Mouse (Mus musculus) left cerebral cortex, postnatal 25 days (tissue): ENCODE measurements around the gene Acly. TPM values are rescaled to one million over a fixed set of nuclear protein-coding genes. Genes with fewer than 3 reads are reported as not detected.

Source experiments
- DNase-seq, 2 experiments: peaks; one replicate each; pipeline ENCODE4 v3.0.0; 2022; ENCODE audit warnings: low spot score in 2 of 2, mixed read lengths in 1 of 2
- intact Hi-C: fragments of 180-260 bp; cut with DNase I; formaldehyde crosslinking; loops from one replicate; pipeline ENCODE4 v1.15.1; 2025
- microRNA-seq, 2 experiments: library from miRNA; unstranded; fragments of <30 nt; microRNA quantifications; one replicate each; pipeline ENCODE4 v1.2.0; 2022
- total RNA-seq, 2 experiments: library from RNA; stranded (reverse); gene quantifications; 2 replicates each; pipeline ENCODE4 v1.2.3; 2021

Acly gene
- total RNA-seq, 2 experiments from 2014 or later: 114 to 124 TPM

DNA sequence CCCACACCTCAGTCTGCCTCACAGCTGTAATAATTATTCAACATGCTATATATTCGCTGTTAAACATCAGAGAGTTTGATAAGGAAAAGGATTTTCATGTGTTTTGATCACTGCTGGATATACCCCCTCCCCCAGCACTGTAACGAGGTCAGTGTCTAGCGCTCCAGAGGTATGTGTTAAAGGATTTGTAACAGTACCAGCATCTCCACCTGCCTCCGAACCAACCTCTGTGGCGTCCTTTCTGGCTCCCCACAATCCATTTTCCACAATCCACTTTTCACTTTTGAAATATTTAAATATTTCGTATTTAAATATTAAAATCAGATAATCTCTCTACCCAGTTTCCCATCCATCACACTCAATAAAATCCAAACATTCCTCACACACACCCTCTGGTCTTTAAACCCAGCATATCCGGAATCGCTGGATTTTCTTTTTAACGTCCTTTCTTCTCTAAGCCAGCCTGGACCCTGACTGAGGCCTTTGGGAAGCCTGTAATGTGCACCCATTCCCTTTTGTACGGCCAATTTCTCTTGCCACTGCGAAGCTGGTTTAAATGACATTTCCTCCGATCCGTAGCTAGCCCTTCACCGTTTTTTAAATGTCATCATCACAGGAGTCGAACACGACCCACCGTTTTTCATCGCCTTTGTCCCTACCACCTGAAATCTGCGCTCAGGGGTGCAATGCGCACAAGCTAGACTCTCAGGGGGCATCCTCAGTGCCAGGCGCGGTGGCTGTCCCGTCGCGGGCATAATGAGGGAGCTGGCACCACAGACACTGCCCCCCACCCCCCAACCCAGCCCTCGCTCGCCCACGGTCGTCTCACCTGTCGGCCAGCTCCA lies 56.2 kb downstream of the Acly start:
- intact Hi-C loops: loop anchor here (2.0 kb wide), 2 partner anchors 45 to 109 kb away; no protein-coding TSS in a partner anchor
- DNase-seq: peak in 1 of 2 experiments; percentile 9

DNA sequence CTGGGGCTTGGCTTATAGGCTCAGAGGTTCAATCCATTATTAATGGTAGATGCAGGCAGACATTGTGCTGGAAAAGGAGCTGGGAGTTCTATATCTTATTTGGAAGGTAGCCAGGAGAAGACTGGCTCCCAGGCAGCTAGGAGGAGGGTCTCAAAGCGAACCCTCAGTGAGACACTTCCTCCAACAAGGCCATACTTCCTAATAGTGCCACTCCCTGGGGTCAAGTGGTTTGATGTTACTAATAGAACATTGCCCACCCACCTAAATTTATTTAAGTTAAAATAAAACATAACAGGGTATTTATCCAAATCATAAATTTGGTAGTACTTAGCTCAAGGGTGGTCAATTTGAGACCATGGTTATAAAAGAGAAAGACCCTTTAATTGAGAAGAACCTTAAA lies 62.0 kb downstream of the Acly start:
- DNase-seq: no peak
- intact Hi-C loops: no loop called here

DNA sequence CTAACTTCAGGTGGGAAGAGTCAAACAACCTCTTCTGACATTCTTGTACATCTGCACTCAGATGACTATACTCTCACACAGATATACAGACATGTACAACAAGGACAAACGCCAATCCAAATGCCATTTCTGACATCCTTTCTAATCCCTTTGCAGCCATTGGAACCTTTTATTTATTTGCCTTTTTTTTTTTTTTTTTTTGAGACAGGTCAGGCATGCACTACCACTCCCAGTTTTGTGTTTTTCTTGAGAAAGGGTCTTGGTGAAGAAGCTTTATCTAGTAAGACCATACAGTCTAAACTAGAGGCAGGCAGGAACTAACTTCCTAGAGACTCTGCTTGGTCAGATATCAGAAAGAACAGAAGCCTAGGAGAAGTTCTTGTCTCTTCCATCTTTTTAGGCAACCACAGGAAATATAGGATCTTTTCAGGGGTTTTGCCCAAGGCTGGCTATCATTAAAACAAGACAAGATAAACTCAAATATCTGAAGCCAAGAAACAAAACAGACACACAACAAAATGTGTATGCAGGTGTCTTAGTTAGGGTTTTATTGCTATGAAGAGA lies 62.5 kb downstream of the Acly start:
- DNase-seq: no peak
- intact Hi-C loops: no loop called here

DNA sequence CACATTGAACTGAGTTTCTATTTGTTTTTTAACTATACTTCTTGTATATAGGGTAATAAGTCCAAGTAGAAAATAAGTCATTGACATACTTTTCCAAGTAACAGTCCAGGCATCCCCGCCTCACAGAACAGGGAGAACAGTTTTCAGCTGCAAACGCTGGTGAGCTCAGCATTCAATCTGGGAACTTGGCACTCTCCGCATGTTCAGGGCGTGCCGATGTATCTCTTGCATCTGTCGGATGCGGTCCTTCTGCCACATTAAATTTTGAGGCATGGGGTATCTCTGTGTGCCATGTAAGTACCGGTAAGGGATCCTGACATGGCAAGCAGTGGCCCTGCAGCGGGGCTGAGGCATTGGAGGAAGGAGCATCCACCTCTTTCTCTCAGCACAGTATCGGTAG lies 65.1 kb downstream of the Acly start:
- intact Hi-C loops: no loop called here
- peak in 1 of 2 experiments; percentile 52 for DNase-seq

DNA sequence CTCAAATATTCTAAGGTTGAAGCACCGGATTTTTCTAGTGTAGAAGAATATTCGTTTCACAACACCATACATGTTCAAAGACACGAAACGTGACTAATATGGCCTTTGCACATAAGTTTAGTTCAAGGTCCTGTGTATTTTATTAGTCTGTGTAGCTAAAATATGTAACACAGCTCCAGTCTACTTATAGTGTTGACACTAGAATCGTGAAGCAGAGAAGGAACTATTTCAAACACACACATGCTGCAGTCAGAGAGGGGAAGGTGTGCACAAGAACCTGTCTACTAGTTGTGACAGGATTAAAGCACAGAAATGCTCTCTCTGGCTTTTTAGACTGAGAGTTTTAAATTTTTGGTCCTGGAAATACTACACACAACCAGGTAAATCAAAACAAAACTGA lies 70.1 kb downstream of the Acly start:
- intact Hi-C loops: no loop called here
- DNase-seq: no peak

DNA sequence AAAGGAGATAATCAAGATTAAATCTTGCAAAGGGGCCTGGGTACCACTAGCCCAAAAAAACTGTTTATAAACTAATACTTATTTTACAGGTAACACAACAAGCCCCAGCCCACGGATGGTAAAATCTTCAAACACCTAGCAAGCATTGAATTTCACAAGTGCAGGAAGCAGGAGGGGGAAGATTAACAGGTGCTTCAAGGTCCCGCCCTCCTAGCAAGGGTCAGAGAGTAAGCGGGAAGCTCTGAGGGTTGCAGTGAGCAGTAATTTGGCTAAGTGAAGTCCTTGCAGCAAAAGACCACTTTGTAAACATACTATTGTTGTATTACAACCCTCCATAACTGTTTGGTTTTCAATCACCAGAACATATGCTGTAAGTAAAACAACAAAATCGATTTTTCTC lies 70.6 kb downstream of the Acly start:
- intact Hi-C loops: no loop called here
- no peak for DNase-seq

DNA sequence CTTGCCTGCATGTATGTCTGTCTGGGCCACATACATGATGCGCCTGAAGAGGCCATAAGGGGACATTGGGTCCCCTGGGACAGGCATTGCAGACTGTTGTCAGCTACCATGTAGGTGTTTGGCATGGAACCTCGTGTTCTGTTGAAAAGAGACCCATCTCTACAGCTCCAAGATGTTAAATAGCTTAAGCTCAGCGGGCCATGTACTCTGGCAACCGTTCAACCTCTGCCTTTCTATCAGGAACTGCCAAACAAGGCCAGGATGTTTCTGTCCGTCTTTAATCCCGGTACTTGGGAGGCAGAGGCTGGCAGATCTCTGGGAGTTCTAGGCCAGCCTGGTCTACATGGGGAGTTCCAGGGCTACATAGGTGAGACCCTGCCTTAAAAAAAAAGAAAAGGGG lies 85.2 kb downstream of the Acly start:
- DNase-seq: no peak
- intact Hi-C loops: no loop called here

DNA sequence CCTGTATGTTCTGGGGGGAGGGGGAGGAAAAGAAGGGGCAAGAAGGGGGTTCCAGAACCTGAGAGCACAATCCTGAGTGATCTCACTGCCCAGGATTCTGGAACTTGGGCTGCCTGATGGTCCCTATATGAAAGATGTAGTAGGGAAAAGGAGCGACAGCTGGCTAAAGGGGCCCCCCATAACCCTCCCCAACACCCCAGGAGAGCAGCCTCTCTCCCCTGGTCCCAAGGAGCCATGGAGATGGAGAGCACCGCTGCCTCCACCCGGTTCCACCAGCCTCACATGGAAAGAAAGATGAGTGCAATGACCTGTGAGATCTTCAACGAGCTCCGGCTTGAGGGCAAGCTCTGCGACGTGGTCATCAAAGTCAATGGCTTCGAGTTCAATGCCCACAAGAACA lies 86.0 kb downstream of the Acly start, which contains the start of the genes Nt5c3b and Klhl10:
Gene Nt5c3b (minus strand): TSS at position 12 of the 400 bp plus-strand sequence.
Gene Klhl10 (plus strand): TSS at position 121 of the 400 bp plus-strand sequence.
- DNase-seq: no peak
- intact Hi-C loops: no loop called here

DNA sequence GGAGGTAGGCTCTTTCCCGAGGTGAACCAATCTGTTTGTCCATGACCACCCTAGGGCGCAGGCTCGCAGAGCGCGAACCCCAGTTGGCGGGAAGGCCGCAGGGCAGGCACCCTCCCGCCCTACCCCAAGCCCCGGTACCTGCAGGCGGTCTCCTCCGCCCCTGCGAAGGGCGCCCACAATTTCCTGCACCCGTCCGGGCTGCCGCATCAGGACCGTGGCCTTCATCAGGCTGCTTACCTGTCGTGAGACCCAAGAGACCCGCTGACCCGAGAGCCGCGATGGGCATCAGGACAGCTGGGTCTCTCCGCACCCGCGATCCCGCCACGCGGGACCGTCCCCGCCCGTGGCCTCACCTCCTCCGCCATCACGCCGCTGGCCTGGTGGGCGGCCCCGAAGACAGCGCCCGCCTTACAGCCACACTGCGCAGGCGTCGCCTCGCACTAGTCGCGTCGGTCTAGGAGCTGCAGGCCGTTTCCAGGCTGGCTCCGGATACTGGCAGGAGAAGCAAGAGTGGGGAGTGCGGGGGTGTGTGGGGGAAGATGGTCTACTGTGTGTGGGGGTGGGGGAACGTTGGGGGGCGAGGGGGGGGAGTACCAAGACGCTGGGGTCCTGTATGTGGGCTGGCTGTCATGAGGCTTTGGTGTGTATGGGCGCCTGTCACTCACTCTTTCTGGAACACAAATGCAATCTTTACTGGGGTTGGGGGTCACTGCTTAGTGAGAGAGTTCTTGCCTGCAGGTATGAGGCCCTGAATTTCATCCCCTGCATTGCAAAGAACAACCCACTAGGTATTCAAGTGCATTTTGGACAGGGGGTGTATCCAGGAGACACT lies 86.9 kb downstream of the Acly start:
- peak; percentile 85 to 87 for DNase-seq
- intact Hi-C loops: no loop called here

DNA sequence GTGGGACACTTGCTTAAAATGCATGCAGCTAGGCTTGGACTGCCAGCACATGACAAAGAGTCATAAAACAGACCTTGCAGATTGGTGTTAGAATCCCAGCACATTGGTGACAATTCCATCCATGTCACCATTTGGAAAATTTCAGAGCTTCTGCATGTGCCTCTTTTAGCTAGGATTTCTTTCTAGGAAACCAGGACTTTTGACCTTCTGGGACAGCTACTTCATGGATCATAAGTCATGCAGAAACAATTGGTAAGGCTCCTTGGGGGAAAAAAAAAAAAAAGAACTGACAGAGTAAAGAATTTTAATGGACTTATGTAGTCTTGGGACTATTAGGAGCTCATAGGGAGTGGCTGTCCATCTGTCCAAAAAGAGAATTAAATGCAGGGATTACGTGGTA lies 89.9 kb downstream of the Acly start:
- intact Hi-C loops: no loop called here
- DNase-seq: no peak

DNA sequence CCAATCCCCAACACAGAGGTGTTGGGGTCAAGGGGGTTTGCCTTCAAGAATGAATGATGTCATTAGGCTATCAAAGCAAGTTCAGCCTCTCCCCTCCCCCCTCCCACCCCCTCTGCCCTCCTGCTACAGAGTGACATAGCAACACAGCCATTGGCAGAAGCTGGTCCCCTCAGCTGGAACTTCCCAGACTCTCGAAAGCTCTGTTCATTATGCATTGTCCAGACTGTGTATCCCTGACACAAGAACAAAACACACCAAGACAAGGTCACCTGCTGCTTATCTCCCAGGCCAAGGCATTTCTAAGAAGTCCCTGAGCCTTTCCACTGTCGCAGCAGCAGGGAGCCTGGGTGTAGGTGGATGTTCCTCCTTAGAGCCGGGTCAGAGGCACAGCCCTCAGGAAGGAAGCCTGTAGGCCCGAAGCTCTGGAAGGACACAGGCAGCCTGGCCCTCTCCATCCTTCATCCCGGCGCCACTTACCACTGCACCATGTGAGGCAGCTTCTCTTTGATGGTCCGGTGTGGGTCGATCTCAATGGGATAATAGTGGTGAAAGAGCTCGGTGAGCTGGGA lies 92.0 kb downstream of the Acly start:
- intact Hi-C loops: no loop called here
- DNase-seq: no peak

DNA sequence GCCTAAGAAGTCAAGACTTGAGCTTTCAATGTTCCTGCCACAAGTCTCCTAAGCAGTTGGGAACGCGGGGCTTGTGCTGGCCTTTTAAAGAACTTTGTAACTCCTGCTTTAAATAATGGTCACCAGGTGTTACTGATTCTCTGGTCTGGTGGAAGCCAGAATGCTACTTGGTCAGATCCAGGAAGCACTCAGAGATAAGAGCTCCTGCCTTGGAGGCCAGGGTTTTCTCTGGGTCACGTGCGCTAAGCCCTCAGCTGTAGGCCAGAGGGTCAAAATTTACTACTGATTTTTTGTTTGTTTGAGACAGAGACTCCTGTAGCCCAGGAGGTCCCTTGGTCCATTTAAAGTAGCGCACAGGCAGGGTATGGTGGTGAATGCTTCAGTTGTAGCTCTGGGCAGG lies 95.8 kb downstream of the Acly start:
- intact Hi-C loops: no loop called here
- DNase-seq: no peak

DNA sequence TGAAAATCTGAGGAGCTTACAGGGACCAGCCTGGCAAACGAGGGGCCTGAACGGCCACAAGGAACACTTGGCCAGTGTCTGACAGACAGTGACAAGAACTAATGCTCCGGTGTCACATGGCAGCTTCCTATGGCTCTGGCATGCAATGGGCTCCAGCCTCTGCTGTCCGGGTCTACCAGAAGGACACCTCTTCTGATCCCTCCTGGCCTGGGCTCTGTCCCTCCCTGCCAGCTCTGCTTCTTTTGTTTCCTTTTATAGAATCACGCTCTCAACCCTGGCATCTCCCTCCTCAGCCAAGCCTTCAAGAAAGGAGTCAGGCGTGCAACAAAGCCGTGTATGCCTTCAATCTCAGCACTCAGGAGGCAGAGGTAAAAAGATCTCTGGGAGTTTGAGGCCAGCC lies 97.7 kb downstream of the Acly start:
- DNase-seq: no peak
- intact Hi-C loops: no loop called here

DNA sequence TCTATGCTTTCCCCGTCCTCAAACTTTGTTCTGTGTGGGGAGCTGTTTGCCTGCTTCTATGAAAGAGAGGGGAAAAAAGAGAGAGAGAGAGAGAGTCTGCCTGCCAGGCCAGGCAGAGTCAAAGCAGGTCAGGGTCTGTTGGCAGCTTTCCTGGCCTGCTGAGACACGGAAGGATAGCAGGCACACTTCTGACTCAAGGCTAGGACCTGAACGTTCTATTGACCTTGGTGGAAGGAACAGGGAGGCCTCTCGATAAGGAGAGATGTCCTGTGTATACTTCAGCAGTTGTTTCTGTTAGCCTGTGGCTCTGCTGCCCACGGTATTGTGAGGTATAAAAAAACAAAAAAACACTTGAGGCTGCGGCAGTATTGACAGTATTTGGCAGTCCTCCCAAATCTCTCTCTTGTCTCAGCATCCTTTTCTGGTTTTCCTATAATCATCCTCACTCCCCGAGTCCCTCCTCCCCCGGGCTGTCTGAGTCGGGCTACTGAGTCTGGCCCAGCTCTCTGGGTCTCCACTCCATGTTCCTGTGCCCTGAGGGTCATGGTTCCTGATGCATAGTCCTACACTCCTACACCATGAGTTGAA lies 99.1 kb downstream of the Acly start:
- DNase-seq: no peak
- intact Hi-C loops: no loop called here

DNA sequence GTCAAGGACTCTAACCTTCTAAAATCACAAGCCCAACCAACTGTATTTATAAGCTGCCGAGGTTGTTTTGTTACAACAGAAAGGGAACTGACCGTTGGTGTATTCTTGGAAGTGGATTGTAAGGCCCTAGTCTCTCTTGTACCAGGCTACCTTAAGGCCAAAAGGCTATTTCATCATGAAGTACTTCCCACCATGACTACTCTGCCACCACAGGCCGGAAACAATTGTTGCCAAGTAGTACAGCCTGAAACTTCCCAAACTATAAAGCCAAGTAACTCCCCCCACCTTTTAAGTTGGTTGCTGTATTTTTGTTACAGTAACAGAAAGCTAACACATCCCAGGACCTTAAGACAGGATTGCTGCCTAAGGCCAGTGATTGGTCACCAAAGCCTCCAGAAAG lies 101.0 kb downstream of the Acly start:
- intact Hi-C loops: loop anchor here (2.0 kb wide), 1 partner anchor 46 kb away; the partner anchor contains the start of gene Klhl11
- no peak for DNase-seq

Small RNA genes within 50 kb of the gene (microRNA-seq; reads per million reads assigned to microRNA genes)
- gene Gm27374: 0 reads per million in 2 experiments
- gene Mir7116: 0 to 0.50 reads per million in 2 experiments

Other genes with a start within 250 kb of the Acly start
- gene Eif1, start 208.1 kb downstream of the Acly start, total RNA-seq: 100 to 1,000 TPM; 820 to 888 TPM
- not detected for gene Gast, start 193.6 kb downstream of the Acly start, total RNA-seq
- gene Hap1, start 171.9 kb downstream of the Acly start, total RNA-seq: 100 to 1,000 TPM; 136 to 160 TPM
- gene Jup, start 130.2 kb downstream of the Acly start, total RNA-seq: 10 to 100 TPM; 44.2 to 45.4 TPM
- gene P3h4, start 113.2 kb downstream of the Acly start, total RNA-seq: 1 to 10 TPM; 7.2 to 7.5 TPM
- 1 to 10 TPM; 4.7 to 5.7 TPM for gene Fkbp10, start 112.3 kb downstream of the Acly start, total RNA-seq
- 10 to 100 TPM; 50.7 to 57.1 TPM for gene Nt5c3b, start 86.2 kb downstream of the Acly start, total RNA-seq
- under 1 TPM; 0.53 to 0.99 TPM for gene Klhl10, start 86.1 kb downstream of the Acly start, total RNA-seq
- 100 to 1,000 TPM in 1 of 2 experiments, 10 to 100 TPM in 1; 97.7 to 102 TPM for gene Klhl11, start 55.3 kb downstream of the Acly start, total RNA-seq
- gene Ttc25, start 17.6 kb upstream of the Acly start, total RNA-seq: 1 to 10 TPM in 1 of 2 experiments, under 1 TPM in 1; 0.55 to 1.3 TPM
- 100 to 1,000 TPM; 207 to 230 TPM for gene Cnp, start 46.9 kb upstream of the Acly start, total RNA-seq
- gene Nkiras2, start 91.2 kb upstream of the Acly start, total RNA-seq: 10 to 100 TPM; 13.7 to 14.7 TPM
- gene Dnajc7, start 92.2 kb upstream of the Acly start, total RNA-seq: 100 to 1,000 TPM; 231 to 258 TPM
- under 1 TPM; 0.16 to 0.30 TPM for gene Zfp385c, start 164.5 kb upstream of the Acly start, total RNA-seq
- gene Dhx58, start 176.3 kb upstream of the Acly start, total RNA-seq: 1 to 10 TPM; 1.9 to 2.6 TPM
- 10 to 100 TPM; 58.9 to 59.4 TPM for gene Kat2a, start 184.5 kb upstream of the Acly start, total RNA-seq
- not detected for gene Hspb9, start 185.8 kb upstream of the Acly start, total RNA-seq
- 100 to 1,000 TPM; 152 to 158 TPM for gene Rab5c, start 210.2 kb upstream of the Acly start, total RNA-seq
- gene Kcnh4, start 231.9 kb upstream of the Acly start, total RNA-seq: 10 to 100 TPM; 10.2 to 16.6 TPM
- gene Hcrt, start 234.9 kb upstream of the Acly start, total RNA-seq: 10 to 100 TPM in 1 of 2 experiments, not detected in 1; 27.1 TPM
- 1 to 10 TPM; 6.3 to 9.7 TPM for gene Ghdc, start 243.0 kb upstream of the Acly start, total RNA-seq